Mouse (Mus musculus): ENCODE data around the gene Palmd.

Gene Palmd

DNA sequence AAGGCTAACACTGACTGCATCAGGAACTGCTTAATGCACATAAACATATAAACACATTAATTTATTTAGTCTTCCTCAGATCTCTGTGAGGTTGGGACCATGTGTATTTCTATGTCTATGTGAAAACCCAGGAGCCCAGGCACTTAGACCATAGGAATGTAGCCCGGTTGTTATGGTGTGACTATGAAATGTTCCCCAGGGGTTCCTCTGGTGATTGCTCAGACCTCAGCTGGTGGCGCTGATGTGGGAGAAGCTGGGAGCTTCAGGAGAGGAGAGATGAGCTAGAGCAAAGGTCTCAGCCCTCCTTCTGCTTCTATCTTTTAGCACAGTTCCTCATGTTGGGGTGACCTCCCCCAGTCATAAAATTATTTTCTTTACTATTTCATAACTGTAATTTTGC is 8.4 kb downstream of the Palmd start:
- no peak for DNase-seq (ENCODE audit: low spot score in 2 of 2)

DNA sequence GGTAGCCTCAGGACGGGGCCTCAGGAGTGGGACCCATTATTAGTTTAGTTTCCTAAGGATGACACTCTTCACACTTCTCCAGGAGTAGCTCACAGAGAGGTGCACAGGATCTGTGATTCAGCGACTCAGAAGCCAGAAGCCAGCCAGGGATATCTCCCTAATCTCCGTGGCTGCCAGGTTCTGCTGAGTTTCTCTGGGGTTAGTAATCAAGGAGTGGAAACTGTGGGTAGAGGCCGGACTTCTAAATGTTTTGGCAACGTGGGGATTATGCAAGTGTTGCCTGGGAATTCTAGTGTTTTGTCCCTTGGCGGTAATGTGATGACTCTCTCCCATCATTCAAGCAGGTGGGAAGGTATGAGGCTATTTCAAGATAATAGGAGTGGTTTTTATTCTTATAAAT is 13.7 kb downstream of the Palmd start:
- no peak for DNase-seq (ENCODE audit: low spot score in 2 of 2)

GRCm38 (mm10) chr3:116953366-116953765 is 15.4 kb downstream of the Palmd start:
- no peak for DNase-seq (ENCODE audit: low spot score in 2 of 2)

GRCm38 (mm10) chr3:116952242-116952899 is 16.4 kb downstream of the Palmd start:
- no peak for DNase-seq (ENCODE audit: low spot score in 2 of 2)

GRCm38 (mm10) chr3:116951489-116951888 is 17.3 kb downstream of the Palmd start:
- no peak for DNase-seq (ENCODE audit: low spot score in 2 of 2)

GRCm38 (mm10) chr3:116950665-116951115 is 18.1 kb downstream of the Palmd start:
- no peak for DNase-seq (ENCODE audit: low spot score in 2 of 2)

DNA sequence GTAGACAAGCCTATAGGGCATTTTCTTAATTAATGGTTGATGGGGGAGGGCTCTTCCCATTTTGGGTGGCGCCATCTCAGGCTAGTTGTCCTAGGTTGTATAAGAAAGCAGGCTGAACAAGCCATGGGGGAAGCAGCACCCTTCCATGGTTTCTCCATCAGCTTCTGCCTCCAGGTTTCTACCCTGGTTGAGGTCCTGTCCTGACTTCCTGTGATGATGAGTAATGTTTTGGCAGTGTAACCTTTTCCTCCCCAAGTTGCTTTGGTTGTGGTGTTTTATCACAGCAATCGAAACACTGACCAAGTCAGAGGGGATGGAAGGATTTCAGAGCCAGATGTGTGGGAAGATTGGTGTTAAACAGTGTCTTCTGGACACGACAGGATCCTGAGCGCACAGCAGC is 22.3 kb downstream of the Palmd start:
- no peak for DNase-seq (ENCODE audit: low spot score in 2 of 2)

DNA sequence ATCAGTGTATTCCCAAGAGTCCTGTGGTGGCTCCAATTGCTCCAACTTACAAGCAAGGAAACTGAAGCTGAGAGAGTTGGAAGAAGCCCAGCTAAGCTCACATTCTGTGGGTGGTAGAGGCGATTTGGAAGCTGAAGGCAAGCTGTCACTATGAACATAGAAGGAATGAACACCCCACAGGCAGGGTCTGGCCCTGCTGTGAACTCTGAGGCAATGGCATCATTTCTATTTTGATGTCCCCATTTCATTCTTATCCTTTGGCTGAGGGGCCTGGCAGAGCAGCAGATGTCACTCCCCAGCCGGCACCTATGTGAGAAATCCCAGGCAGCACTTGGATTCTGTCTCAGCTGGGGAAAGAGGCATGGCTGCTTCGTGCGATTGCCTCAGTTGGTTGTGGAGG is 25.4 kb downstream of the Palmd start:
- DNase-seq (ENCODE audit: low spot score in 2 of 2) = no peak

GRCm38 (mm10) chr3:116942751-116943150 is 26.0 kb downstream of the Palmd start:
- DNase-seq (ENCODE audit: low spot score in 2 of 2) = no peak

GRCm38 (mm10) chr3:116941559-116942117 is 27.1 kb downstream of the Palmd start:
- DNase-seq (ENCODE audit: low spot score in 2 of 2) = no peak

- no peak for DNase-seq (ENCODE audit: low spot score in 2 of 2)
These were observed 27.8 kb downstream of the Palmd start for GRCm38 (mm10) chr3:116940804-116941558.

DNA sequence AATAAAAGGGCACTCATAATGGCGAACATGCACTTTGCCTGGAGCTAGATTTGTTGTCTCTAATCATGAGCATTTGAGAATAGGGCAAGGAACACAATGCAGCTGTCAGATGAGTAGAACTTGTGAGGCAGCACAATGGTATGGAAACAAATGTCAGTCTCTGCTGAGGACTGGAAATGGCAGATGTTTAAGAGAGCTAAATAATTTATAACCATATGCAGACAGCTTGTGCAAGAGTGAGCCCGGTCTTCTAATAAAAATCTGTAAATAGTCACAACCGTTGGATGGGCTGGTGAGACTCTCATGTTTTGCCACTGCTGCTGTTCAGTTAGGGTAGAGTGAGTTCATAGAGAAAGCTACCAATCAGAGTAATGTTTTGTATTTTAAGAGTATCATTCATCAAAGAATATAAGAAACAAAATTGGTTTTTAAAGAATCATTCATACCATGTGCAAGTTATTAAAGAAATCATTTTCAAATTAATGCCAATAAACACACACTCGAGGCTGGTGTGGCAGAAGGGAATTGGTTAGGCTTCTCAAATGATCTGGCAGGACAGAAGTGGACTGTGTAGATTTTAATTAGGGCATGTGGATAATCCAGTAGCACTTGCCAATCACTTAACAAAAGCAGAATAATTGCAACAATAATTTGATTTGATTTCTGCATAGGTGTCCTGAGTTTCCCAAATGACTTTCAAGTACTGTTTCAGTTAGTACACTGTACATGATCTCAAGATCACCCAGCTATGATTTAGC is 31.7 kb downstream of the Palmd start:
- no peak for DNase-seq (ENCODE audit: low spot score in 2 of 2)

GRCm38 (mm10) chr3:116933158-116933557 is 35.6 kb downstream of the Palmd start:
- no peak for DNase-seq (ENCODE audit: low spot score in 2 of 2)

GRCm38 (mm10) chr3:116928994-116929393 is 39.8 kb downstream of the Palmd start:
- DNase-seq (ENCODE audit: low spot score in 2 of 2) = no peak

- no peak for DNase-seq (ENCODE audit: low spot score in 2 of 2)
These were observed 45.7 kb downstream of the Palmd start for GRCm38 (mm10) chr3:116923042-116923441.

- DNase-seq (ENCODE audit: low spot score in 2 of 2) = no peak
These were observed 47.3 kb downstream of the Palmd start for GRCm38 (mm10) chr3:116921535-116921934.

GRCm38 (mm10) chr3:116917016-116917415 is 51.8 kb downstream of the Palmd start:
- no peak for DNase-seq (ENCODE audit: low spot score in 2 of 2)

DNA sequence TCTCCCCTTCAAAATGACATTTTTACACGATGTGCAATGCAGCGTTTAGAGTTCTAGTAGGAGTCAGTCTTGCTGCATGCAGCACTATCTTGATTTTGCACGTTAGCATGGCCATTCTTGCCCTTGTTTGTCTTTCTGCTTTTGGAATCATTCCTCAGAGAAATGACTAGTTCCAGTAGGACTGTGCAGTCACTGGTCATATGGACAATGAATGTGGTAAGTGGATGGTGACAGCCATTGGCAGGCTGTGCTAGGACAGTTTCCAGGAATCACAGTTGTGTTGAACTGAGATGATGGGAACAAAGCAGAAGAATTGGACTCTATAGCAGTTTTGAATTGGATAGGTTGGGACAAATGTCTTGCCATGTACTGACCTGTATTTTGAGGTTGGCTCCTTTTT is 53.9 kb downstream of the Palmd start:
- no peak for DNase-seq (ENCODE audit: low spot score in 2 of 2)

DNA sequence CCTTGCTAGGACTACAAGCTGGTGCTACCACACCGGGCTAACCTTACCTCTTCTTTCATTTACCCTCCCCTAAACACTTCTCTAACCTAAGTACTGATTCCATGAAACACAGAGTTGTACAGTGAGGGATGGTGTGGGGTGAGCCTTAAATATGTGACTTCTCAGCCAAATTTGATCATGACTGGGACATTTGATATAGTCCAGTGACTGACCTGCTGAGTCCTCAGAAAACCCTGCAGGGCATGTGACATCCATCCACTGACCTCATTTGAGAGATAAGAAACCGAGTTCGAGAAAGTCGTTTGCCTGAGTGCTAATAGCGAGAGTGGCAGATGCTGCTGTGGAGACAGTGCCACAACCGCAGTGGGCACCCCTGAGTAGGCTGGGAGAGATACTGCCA is 54.4 kb downstream of the Palmd start:
- DNase-seq (ENCODE audit: low spot score in 2 of 2) = no peak

- DNase-seq (ENCODE audit: low spot score in 2 of 2) = no peak
These were observed 62.2 kb downstream of the Palmd start for GRCm38 (mm10) chr3:116906596-116906995.

- DNase-seq (ENCODE audit: low spot score in 2 of 2) = peak in 1 of 2 experiments; percentile 18
These were observed 62.9 kb downstream of the Palmd start for GRCm38 (mm10) chr3:116905898-116906297.

- peak; percentile 16 to 26 for DNase-seq (ENCODE audit: low spot score in 2 of 2)
These were observed 64.6 kb downstream of the Palmd start for GRCm38 (mm10) chr3:116904158-116904557.

Data from urinary bladder, adult 18-20 months (tissue).